Mouse (Mus musculus) left cerebral cortex, postnatal 36 days (tissue): ENCODE measurements around the gene E330021D16Rik. TPM values are rescaled to one million over a fixed set of nuclear protein-coding genes. Genes with fewer than 3 reads are reported as not detected.
"Not testable (repeated sequence)": the region's sequence is repeated elsewhere in the genome, so short reads cannot be mapped to it uniquely, and the experiment has no call there.

Source experiments
- DNase-seq, 2 experiments: peaks; one replicate each; pipeline ENCODE4 v3.0.0; 2021 to 2022; ENCODE audit warnings: low spot score in 2 of 2, mixed read lengths in 1 of 2
- intact Hi-C: fragments of 180-260 bp; cut with DNase I; formaldehyde crosslinking; loops from one replicate; pipeline ENCODE4 v1.15.1; 2025
- total RNA-seq, 2 experiments: library from RNA; stranded (reverse); gene quantifications; 2 replicates each; pipeline ENCODE4 v1.2.3; 2021

E330021D16Rik gene
- total RNA-seq, result not detected

- DNase-seq, result no peak
- intact Hi-C loops, result no loop called here
Measured at GRCm38 (mm10) chr6:136415133-136415775, at the start of gene E330021D16Rik. E330021D16Rik (minus strand) TSS chr6:136415569.

DNA sequence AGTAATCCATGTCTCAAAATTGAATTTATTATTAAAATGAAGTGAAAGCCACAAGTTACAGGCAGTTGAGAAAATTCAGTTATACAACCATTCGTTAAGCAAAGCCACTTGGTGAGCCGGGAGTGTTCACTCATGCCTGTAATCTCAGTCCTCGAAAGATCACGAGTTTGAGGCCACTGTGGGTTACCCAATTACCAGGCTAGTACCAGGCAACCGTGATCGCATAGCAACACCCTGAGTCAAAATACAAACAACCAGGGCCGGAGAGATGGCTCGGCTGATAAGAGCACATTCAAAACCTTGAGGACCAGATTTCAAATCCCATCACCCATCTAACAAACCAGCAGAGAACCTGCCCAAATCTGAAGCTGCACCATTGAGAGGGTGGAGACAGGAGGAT is 49.7 kb upstream of the E330021D16Rik start:
- DNase-seq, result no peak
- intact Hi-C loops, result no loop called here

- intact Hi-C loops, result no loop called here
- no peak for DNase-seq
Measured at GRCm38 (mm10) chr6:136464121-136464621, 48.8 kb upstream of the E330021D16Rik start.

DNA sequence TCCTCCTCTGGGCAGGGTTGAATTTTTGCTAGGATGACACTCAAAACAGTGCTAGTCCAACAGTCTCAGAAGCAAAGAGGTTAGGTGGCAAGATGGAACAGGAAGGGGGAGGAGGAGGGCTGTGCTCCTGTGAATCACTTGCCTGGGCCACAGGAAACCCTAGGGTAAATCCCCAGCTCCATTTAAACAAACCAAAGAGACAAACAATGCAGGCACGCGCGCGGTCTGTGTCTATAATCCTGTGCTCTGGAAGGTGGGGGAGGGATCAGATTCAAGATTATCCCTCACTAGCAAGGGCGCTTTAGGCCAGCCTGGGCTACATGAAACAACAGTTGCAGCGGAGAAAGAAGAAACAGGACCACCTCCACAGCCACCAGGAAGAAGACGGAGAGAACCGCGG is 48.1 kb upstream of the E330021D16Rik start:
- intact Hi-C loops, result no loop called here

GRCm38 (mm10) chr6:136459156-136459555 is 43.8 kb upstream of the E330021D16Rik start:
- intact Hi-C loops, result no loop called here

More for the DNA sequence above, 48.1 kb upstream of the E330021D16Rik start:
- no peak for DNase-seq

DNA sequence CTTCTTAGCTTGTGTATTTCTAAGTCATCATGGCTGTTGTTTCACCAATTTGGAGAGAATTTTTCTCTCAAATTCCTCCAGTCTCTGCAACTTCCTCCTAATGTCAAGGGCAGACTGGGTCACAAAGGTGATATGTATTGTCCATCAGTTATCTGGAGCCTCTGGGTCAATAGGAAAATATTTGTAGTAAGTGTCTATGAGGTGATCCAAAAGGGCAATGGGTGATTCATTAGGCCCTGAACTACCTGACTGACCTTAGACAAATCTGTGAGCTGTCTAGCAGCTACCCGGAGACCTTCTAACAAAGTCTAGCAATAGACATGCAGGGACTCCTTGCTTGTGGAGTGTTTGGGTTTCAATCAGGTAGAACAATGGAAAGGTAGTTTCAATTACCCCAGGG is 40.9 kb upstream of the E330021D16Rik start:
- DNase-seq, result no peak
- intact Hi-C loops, result no loop called here

More at GRCm38 (mm10) chr6:136459156-136459555, 43.8 kb upstream of the E330021D16Rik start:
- DNase-seq, result no peak

GRCm38 (mm10) chr6:136455696-136456095 is 40.3 kb upstream of the E330021D16Rik start:
- no peak for DNase-seq
- intact Hi-C loops, result no loop called here

DNA sequence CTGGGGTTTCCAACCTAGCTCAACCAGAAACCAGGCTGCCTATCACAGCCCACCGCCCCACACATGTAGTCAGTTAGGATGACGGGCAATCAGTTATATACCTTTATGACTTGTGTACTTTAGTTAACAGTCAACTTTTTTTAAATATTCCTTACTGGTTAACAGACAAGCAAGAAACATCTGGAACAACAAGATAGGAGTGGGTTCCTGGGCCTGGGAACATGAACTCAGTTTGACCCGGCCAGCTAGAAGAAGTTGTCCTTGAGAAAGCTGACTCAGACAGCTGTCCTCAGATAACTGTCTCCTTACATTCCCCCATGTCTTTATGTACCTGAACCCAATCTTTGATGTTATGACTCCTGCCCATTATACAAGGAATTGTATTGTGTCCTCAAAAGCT is 37.3 kb upstream of the E330021D16Rik start:
- intact Hi-C loops, result no loop called here
- DNase-seq, result no peak

GRCm38 (mm10) chr6:136450863-136451262 is 35.5 kb upstream of the E330021D16Rik start:
- DNase-seq, result no peak
- intact Hi-C loops, result no loop called here

DNA sequence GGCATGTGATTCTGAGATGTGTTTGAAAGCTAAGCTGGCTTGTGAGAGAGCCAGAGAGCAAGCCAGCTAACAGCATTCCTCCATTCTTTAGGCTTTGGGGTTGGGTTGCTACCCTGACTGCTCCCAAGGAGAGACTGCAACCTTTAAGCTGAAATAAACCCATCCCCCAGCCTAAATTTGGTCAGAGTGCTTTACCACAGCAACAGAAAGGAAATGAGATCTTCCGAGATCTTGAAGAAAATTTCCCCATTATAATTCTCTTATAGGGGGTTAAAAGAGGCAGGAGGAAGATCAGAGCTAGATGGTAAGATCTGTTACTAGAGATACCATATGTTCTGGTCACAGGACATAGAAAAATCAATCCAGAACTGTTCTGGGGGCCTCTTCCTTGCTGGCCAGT is 34.6 kb upstream of the E330021D16Rik start:
- DNase-seq, result no peak
- intact Hi-C loops, result no loop called here

DNA sequence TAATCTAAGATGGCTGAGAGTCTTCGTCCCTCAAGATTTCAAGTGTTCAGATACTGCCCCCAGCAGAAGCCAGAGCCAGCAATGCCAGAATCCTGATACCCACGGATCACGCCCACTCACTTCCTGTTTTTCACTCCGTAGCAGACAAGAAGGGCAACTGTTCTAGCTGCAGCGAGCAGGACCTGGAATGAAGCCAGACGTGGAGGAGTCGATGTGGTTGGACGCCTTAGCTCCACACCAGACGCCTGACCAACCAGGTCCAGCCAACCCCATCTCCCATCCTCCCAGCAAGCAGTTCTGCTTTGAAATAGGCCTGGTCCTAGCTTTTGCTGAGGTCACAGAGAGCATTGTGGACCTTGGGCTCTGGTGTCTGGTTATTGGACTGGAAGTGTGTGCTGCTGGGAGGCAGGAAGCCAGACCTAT is 33.9 kb upstream of the E330021D16Rik start:
- peak; percentile 41 to 53 for DNase-seq
- intact Hi-C loops, result no loop called here

GRCm38 (mm10) chr6:136439205-136439604 is 23.8 kb upstream of the E330021D16Rik start:
- intact Hi-C loops, DNase-seq: not testable (repeated sequence)

- DNase-seq, intact Hi-C loops: not testable (repeated sequence)
Measured at GRCm38 (mm10) chr6:136436151-136436550, 20.8 kb upstream of the E330021D16Rik start.

DNA sequence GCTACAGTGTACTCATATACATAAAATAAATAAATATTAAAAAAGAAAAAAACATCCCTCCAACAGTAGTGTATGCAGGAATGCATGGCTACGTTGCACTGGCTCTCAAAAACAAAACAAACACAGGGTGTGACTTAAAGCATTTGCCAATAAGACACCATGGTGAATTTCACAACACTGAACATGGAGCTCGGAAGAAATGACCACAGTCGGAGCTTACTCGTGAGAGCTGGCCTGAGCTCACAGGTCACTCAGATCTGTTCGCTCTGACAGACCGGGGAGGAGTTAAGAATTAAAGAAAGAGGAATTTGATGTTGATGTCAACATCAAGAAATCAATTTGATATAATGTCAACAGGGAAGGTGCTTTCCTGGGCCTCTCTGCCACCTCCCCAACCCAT is 18.2 kb upstream of the E330021D16Rik start:
- intact Hi-C loops, result no loop called here
- DNase-seq, result no peak

- DNase-seq, result no peak
- intact Hi-C loops, result no loop called here
Measured at GRCm38 (mm10) chr6:136431896-136432248, 16.5 kb upstream of the E330021D16Rik start.

DNA sequence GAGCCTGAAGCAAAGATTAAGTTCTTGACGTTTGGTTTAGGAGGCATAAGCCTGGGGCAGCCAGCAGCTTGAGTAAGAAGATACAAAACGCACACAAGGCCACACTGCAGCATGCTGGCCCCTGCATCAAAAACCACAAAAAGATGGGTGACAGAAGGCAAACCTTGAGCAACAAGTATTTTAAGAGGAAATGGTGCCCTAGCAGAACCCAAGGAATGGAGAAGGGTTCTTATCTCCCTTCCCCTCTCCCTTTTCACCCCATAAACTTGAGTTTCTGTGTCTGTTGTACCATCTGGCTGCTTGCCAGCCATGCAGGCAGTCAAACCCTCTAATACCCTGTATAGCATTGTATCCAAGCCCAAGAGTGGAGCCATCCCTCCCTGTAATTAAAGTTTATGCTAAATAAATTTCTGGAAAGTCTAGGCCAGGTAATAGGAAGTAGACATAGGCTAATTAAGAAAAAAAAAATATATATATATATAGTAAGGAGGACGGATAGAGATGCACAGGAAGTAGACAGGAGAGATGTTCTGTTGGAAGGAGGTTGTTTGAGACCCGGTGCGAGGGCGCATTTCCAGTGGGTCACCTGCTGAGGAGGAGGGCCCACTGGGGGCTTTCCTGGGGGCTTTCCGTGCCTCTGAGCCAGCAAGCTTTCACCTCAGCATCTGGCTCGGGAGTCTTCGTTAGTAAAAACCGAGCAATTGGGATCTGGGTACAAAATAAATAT is 16.0 kb upstream of the E330021D16Rik start:
- intact Hi-C loops, result no loop called here
- DNase-seq, result no peak

GRCm38 (mm10) chr6:136429441-136429840 is 14.1 kb upstream of the E330021D16Rik start:
- no peak for DNase-seq
- intact Hi-C loops, result no loop called here

- no peak for DNase-seq
- intact Hi-C loops, result no loop called here
Measured at GRCm38 (mm10) chr6:136428412-136428811, 13.0 kb upstream of the E330021D16Rik start.

DNA sequence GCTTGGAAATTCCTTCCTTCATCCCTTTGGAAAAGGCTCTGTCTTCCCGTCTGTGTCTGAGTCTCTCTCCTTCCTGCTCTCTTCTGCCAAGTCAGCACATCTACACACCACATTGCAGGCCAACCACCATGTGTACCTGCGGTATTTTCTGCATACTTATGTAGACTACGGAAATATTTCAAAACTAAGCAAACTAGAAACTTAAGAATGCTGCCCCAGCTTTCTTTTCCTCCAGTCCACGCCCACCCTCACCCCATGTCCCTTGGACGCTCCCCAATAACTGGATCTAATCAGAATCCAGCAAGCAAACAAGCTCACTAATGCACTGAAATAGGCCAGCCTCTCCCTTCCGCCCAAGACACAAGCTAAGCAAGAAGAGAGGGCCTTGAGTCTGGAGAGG is 11.9 kb upstream of the E330021D16Rik start:
- intact Hi-C loops, result no loop called here
- DNase-seq, result no peak

DNA sequence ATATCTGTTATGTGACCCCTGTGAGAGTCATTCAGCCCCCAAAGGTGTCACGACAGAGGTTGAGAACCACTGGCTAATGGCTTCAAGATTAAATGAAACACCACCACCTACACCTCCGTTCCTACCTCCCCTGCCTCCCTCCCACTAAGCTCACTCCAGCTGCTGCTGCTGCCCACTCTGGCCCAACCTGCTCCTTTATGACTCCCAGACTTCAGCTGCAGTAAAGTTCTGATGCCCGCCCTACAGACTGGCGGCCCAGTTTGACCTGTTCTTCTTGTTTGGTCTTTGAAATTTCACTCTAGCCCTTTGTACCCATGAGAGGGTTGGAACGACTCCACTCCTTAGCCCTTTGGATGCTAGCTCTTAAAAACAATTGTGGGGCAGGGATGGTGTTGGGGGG is 10.6 kb upstream of the E330021D16Rik start:
- intact Hi-C loops, result loop anchor here (2.0 kb wide), 2 partner anchors 93 to 129 kb away; no protein-coding TSS in a partner anchor
- no peak for DNase-seq

DNA sequence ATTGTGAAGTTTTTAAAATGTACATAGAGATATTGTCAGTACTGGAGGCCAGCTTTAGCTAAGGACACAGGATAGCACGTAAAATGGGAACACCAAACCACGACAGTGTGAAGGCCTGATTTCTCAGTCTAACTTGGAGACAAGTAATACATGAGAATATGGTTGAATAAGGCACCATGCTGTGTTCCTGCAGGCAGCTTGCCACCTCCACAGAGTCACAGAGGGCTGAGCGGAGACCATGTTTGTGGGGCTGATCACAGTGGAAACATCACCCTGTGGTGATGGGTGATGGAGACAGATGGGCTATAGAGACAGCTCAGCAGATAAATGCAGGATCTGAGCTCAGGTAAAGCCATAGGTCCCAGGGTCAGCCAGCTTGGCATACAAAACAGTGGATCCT is 8.8 kb upstream of the E330021D16Rik start:
- intact Hi-C loops, result loop anchor here (2.0 to 5.0 kb wide), 3 partner anchors 95 to 198 kb away; no protein-coding TSS in a partner anchor
- no peak for DNase-seq
